Mouse (Mus musculus): Measurements from ENCODE around the gene Enpep.

GRCm38 (mm10) chr3:129309926-129310325 is 22.6 kb downstream of the Enpep start:
- TF ChIP-seq POLR2A (IDR thresholded peaks at IDR 0.05; ENCODE audit: insufficient read length, low read depth) (no peak), CEBPB (IDR thresholded peaks at IDR 0.05; ENCODE audit: insufficient read depth, poor library complexity, severe bottlenecking) (no peak), MYOG (IDR thresholded peaks at IDR 0.05; ENCODE audit: control insufficient read depth in 1 of 3, insufficient read depth in 1 of 3, insufficient read length in 2 of 3, low read depth in 2 of 3) (no peak), MAX (IDR thresholded peaks at IDR 0.05; ENCODE audit: low read depth) (no peak), TCF3 (IDR thresholded peaks at IDR 0.05; ENCODE audit: insufficient read length, low read depth) (no peak), E2F4 (IDR thresholded peaks at IDR 0.05; ENCODE audit: insufficient read depth) (no peak), USF1 (IDR thresholded peaks at IDR 0.05; ENCODE audit: low read depth) (no peak)

Data from myocyte (in vitro differentiated cells).